Mouse (Mus musculus) B cell, adult 2 months (primary cell): ENCODE data around the gene Maats1.

Experiments used
- DNase-seq, 2 experiments: peaks; one replicate each; pipeline ENCODE4 v3.0.0; 2022

The Maats1 gene

DNA sequence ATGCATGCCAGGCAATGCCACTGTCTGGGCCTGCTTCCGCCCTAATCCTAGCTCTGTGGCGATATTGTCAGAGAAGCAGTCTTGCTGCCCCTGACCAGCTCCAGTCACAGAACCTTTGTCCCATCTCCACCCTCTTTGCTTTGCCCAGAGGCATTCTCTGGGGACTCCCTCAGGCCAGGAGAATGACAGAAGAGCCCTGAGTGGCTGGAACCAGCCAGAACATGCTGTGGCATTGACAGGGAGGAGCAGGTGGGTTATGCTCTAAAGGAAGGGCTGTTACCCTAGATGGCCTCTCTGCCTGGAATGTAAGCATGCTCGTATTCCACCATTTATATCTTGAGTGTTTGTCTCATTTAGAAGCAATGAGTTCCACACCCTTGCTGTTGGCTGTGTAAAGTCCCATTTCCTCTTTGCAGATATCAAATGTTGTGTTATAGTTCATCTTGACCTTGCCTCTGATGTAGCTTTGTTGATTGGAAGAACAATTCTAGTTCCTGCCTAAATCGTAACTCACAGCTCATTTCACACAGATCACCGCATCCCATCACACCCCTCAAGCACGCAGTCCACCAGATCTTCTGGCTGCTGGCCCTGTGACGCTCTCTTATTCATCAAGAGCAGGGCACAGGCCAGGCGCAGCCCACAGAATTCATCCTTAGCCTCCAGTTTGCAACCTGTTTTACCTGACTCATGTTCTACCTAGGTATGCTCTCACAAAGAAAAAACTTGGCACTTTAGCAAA, 28.9 kb upstream of the Maats1 start:
- no peak for DNase-seq

DNA sequence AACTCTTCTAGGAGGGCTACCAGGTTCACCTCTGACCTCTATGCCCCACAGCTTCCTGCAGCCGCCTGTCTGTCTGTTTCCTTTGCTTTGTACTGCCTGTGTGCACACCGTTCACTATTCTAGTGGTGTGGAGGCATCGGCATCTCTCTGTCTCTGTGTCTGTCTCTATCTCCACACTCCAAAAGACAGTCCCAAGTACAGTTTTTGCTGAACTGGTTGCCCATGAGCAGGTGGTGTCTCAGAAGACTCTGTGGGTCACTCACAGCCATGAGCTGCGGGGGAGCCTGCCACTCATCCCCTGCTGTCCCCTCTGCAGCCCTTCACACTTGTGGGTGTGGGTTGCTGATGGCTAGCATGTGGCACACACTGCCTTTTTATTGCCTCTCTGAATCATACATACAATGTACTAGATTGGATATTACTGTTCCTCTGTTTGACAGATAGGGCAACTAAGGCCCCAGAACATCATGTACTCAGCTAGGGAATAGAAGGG, 28.1 kb upstream of the Maats1 start:
- no peak for DNase-seq

DNA sequence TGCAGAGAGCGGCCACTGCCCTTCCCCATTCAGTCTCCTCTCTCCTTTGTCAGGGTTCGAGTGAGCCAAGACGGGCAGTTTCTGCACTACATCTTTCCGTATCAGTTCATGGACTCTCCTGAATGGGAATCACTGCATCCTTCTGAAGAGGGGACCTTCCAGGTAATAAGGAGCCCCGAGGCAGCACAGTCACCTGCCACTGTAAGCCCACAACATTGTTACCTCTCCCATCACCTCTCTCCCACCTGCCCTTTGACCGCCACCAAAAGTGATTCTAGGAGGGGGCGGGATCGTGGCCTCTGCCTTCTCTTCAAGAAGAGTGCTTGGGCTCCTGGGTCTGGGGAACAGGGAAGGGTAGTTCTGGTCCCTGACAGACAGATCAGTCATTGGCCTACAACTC, 27.5 kb upstream of the Maats1 start:
- no peak for DNase-seq

DNA sequence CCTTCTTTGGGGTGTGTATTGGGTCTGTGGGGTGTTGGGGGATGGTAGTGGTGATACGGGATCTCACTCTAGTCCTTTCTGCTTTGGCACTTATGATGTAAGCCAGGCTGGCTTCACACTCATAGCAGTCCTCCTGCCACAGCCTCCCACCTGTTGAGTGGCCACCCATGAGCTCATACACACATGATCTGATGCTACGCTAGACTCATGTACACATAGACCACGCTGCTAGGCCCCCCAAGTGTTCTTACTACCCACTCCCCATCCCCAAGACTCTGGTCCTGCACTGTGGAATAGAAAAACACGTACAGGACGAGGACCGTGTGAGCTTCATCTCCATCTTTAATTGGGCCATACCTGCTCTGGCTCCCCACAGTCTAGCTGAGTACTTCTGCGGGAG, 27.1 kb upstream of the Maats1 start:
- DNase-seq: no peak

DNA sequence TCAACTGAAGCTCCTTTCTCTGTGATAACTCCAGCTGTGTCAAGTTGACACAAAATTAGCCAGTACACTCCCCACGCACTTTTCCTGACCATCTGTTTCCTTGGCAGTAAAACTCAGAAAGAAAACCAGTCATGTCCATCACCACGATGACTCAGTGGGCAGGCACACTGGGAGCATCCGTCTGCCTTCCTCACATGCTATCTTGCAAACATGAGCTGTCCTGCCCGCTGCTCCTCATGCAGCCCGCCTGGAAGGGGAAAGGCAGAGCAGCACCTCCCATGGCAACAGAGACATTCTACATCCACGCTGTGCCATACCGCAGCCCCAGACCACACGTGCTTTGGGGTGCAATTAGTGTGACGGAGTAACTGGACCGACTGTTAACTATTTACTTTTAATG, 26.4 kb upstream of the Maats1 start:
- DNase-seq: no peak

DNA sequence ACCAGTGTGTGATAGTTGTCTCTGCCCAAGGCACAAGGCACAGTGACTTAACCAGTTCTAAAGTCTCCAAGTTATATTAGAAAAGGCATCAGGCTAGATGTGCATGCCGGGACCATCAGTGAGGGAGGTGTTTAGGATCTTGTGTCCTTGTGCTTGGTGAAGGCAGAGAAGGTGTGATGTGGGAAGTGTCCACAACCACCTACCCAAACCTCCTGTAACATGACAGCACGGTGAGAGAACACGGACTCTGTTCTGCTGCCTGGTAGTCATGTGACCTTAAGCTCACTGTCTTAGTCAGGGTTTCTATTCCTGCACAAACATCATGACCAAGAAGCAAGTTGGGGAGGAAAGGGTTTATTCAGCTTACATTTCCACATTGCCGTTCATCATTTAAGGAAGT, 24.3 kb upstream of the Maats1 start:
- DNase-seq: no peak

DNA sequence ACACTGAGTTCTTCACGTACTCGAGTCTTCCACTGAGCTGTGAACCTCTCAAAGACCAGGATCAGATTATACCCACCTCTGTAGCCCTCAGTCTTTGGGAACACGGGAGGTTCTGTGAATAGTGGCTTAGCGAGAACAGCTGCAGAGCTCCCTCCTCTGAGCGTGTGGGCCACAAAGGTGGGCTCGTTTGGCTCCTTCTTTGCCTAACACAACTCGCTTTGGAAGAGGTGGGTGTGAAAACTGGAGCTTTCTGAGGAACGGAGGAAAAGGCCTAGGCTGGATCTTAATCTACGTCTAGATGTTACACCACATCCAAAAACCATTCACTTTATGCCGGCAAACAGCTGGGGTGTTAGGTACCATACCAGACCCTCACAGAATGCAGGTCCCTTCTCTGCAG, 23.4 kb upstream of the Maats1 start:
- no peak for DNase-seq

DNA sequence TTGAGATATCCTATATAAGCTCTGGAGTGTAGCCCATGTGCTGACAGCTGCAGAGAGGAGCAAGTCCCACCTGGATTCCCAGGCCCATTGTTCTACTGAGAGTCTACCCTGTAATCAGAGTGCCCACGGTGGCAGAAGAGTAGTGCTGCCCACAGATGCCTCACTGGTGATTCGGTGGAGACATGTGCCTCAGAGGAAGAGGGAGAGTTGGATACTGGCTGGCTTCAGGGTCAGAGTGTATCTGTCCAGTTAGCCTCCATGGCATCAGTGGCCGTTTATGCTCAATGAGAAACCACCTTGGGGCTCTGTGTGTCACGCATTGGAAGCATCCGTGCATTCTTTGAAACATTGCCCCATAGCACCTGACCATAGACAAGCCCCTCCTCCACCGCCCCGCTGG, 21.7 kb upstream of the Maats1 start:
- no peak for DNase-seq

DNA sequence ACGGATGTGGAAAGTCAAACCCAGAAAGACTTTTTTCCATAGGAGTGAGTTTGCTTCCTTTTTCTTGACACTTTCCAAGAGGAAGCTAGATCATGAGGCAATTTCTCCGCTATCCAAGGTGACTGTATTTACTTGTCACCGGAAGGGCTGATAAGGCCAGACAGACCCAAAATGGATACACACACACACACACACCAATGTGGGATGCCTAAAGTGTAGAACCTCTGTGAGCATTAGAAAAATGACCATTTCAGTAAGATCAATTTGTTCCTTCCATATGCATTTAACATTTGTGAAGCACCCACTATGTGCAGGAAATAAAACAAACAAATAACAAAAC, 21.3 kb upstream of the Maats1 start:
- no peak for DNase-seq

DNA sequence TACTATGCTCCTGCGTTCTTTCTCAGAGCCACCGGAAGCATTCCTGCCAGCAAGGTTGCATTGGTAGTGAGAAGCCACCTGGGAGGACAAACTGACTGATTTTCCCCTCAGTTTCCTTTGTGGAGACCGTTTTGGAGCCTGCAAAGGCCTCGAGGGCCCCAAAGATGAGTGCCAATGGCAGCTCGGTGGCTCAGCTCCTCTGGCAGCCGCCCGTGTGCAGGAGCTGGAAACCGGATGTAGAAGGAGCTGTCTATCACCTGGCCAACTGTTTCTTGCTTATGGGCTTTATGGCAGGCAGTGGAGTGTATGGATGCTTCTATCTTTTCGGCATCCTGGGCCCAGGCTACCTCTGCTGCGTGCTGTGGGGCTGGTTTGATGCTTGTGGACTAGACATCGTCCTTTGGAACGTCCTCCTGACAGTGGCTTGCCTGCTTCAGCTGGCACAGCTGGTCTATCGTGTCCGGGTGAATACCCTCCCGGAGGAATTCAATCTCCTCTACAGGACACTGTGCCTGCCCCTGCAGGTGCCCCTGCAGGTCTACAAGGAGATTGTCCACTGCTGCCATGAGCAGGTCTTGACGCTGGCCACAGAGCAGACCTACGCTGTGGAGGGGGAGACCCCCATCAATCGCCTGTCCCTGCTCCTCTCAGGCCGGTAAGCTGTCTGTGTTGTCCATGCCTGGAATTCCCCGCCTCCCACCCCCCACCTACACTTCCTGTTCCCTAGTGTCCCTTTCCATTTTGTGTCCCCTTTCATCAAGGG, 20.7 kb upstream of the Maats1 start:
- no peak for DNase-seq

DNA sequence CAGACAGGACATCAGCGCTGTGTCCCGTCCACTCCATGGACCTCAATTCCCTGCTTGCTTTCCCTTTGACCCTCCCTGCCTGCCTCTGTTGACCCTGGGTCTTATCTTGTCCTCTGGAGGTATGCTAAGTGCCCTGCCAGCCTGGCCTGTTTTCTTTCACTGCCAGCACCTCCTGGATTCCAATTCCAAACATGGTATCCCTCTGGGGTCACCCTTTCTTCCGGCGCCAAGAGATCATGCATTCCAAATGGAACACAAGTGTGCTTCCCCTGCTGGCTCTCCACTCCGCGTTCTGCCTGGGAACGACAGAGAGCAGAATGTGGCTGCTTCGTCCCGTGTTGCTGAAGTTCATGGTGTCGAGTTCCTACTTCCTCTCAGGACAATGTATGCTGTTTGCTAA, 20.0 kb upstream of the Maats1 start, which contains the start of gene Popdc2:
Gene Popdc2 (plus strand): TSS at position 277 of the 400 bp plus-strand sequence.
- no peak for DNase-seq

DNA sequence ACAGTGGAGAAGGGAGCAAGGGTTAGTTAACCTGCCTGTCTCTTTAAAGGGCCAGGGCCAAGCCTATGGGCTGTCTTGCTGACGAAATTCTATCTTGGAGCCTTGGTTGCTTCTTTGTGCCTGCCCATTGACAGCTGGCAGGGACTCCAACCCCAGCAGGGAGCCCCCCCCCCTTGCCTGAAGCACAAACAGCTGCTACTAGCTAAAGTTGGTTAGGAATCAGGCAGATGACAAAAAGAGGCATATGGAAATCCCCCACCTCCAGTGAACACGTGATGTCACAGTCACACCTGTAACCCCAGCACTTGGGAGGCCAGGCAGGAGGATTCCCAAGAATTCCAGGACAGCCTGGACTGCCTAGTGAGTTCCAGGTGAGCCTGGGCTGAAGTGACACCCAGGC, 18.4 kb upstream of the Maats1 start:
- DNase-seq: no peak

DNA sequence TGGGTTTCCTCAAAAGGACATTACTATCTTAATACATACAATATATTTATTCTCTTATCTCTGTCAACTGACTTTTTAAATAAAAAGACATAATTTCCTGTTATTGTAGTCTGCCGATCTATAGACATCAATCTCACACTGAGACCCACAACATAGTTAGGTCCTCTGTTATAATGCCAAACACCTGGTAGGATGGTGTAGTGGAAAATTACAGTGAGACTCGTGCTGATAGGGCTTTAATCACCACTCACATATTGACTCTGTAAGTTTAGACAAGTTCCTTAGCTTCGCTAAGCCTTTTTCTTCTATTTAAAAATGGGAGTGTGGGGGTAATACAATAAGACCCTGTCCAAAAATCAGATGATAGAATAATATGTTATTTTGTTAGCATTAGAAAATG, 17.9 kb upstream of the Maats1 start:
- no peak for DNase-seq

DNA sequence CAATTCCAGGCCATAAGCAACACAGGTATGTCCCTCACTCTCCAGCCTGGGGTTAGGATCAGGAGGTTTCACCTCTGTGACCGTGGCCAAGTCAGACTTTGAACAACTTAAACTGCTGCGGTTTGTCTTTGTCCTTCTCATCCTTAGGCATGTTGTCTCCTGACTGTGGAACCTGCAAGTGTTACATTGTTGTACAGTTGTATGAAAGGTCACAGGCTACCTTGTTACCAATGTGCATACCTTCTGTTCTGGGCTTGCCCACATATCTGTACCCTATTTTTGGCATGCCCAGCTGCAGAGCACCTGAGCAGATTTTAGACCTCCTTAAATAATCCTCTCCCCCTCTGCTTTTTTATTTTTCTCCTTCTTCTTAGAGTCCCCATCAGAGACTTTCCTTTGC, 17.3 kb upstream of the Maats1 start:
- DNase-seq: no peak

DNA sequence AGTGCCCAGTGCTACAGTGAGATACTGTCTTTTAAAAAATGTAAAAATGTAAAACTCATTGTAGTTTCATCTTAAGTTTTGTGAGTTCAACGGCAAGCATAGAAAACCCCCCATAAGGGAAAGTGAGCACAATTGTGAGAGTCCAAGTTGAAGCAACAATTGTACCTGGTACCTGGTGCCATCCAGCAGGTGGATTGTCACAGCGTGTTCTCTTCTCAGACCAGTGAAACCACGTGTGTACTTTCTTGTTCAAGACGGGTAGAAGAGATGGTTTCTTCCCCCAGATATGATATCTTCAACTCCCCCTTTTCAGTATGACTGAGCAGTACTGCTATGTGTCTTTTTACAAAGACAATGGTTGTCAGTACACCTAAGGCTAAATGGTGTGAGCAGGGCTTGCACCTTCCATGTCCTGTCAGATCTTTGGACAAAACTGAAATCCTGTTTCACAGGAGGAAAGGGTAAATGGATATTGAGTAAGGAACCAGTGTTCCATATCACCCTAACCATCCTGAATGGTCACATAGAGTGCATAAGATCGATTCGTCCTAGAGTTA, 16.4 kb upstream of the Maats1 start:
- no peak for DNase-seq

DNA sequence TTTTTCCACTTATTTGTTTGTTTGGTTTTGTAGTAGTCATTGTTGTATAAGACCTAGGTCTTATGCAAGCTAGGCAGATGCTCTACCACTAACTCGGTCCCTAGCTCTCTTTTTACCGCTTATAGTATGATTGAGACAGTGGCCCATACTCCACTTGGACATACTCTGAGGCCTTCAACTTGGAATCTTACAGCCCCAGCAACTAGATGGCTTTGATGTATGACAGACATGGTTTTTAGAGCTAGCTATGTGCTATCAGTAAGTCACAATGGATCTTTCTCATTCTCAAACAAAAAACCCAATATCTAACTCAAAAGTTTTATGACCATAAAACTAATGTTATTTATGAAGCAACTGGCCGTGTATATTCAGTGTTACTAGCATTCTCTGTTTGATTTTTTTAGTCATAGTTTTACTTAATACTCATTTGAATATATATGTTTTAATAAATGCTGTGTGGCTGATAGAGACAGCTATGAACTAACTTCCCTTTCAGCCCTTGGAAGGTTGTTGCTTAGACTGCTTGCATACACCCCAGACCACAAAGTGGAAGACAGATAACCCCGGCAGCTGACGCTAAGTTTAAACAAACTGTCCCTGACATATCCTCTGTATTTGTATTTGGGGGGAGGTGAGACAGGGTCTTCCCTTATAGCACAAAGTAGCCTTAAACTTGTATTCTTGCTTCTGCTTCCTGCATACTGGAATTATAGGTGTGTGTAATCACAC, 12.4 kb upstream of the Maats1 start:
- DNase-seq: no peak

DNA sequence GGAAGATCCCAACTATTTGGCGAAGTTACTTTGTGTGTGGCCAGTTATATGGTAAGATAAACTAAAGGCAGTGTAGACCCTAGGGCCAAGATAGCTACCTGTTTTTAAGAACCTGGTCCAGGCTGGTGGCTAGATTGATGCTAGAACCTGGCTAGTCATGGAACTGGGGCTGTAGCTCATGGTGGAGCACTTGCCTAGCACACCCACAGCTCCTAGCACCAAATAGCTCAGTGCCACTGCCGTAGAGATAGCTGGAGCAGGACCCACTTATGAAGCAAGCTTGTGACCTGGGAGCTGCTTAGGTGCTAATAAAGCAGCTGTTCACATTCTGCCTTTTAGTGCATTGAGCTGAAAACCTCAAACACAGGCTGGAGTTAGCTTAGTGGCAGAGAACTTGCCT, 11.7 kb upstream of the Maats1 start:
- no peak for DNase-seq

DNA sequence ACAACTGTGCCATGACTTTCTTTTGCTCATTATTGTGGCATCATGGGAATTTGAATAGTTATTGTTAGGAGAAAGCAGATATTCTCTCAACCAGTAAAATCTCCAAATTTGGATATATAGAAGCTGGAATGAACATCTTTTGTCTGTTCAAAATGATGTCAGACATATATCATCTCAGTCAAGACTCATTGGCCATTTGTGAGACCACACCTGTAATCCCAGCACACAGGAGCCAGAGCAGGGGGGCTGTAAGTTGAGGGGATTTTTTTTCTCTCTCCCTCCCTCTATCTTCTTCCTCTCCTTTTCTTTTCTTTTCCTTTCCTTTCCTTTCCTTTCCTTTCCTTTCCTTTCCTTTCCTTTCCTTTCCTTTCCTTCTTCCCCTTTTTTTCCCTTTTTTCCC, 10.9 kb upstream of the Maats1 start:
- DNase-seq: no peak

DNA sequence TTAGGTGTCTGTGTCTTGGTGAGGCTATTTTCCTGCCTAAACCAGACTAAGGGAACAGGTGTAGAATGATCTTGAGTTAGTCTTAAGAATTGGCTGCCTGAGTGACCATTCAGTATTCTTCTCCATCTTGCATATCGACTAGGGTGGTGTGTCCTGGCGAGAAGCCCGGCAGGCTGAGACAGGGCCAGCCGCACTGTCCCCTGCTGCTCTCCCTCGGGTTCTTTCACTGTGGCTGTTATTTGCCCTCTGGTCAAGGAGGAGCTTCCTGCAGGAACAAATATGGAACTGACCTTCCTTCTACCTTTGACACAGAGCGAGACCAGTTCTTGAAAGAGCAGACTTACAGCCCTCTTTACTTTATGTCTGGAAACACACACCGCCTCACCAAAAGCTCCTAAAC, 10.1 kb upstream of the Maats1 start:
- DNase-seq: no peak

DNA sequence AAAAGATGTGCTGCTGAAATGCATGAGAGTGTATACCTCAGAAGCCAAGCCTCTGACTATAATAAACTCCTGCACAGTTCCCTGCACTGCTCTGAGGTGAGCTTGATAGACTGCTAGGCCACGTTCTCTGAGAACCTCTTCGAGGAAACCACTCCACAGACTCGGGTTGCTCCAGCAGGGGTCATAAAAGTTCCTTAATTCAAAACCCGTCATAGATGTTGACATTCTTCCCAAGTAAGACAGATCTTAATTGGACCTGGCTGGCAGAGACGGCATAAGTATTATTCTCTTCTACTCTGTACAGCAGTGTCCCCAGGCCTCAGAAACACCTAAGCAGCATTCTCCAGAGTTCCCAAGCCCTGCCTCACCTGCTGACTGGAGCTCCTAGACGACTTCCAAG, 9.0 kb upstream of the Maats1 start:
- no peak for DNase-seq

DNA sequence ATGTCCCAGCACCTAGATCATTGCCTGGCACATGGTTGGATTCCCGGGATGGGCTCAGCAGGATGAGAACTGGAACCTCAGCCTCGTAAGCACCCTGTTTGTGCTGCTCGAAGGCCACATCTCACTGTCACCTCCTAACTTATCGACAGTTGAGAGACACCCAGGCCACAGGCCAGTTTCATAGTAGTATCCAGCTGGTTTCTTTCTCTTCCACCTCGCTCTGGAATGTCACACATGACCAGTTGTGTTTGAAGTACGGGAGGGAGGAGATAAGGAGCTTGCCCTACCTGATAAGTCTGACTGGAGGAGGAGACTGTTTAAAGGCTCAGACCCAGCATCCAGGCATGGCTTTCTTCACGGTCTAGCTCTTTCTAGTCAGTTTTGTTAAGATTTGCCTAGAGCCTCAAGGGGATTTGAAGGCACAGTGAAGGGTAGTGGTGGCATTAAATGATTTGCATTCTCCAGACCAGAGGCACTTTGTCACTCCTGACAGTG, 8.5 kb upstream of the Maats1 start:
- no peak for DNase-seq

DNA sequence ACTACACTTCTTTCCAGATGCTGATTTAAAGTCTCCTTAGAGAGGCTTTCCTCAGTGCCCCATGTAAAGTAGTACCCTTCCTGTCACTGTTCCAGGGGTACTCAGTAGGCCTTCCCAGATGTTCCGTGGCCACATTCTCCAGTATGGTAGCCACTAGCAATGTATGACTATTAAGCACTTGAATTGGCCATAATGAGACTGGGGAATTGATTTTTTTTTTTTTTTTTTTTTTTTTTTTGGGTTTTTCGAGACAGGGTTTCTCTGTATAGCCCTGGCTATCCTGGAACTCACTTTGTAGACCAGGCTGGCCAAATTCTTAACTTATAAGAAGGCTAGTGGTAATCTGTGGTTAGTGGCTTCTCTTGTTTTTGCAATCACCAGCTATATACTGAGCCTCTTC, 7.9 kb upstream of the Maats1 start:
- no peak for DNase-seq

DNA sequence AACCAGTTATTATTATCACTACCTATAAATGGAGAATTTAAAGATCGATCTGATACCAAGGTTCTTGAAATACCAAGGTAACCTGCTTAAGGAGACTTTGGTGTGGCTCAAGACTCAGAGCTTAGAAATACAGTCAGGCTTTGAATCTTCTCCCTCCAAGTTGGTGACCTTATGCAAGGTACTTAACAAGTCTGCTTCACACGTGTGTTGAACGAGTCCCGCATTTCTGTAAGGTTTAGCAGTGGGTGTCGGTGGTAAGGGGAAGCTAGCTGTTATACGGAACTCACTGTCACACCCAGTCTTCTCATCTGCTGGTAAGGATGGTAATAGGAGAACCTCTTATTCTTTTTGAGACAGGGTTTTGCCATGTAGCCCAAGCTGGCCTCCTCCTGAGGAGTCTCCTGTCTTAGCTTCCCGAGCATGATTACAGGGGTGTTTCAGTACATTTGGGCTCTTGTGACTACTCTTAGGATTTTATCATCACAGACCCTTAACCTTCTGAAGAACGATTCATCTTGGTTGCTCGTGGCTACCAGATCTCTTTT, 6.3 kb upstream of the Maats1 start:
- no peak for DNase-seq
